Mouse (Mus musculus) heart, adult 8-10 months (tissue): Measurements from ENCODE around the gene Slc9b2. TPM values are rescaled to one million over a fixed set of nuclear protein-coding genes. Genes with fewer than 3 reads are reported as not detected.
A peak's percentile ranks its signal among the peaks of the same experiment; 100 is the strongest.

Source experiments
- DNase-seq: peaks from one replicate; pipeline ENCODE4 v3.0.0; 2022; ENCODE audit warnings: low spot score
- total RNA-seq, 4 experiments: library from RNA; stranded (reverse); gene quantifications; 2 replicates each; pipeline ENCODE4 v1.2.4; 2022

Gene Slc9b2
- total RNA-seq, 4 experiments from 2014 or later, result 0.19 to 0.98 (median 0.72) TPM

DNA sequence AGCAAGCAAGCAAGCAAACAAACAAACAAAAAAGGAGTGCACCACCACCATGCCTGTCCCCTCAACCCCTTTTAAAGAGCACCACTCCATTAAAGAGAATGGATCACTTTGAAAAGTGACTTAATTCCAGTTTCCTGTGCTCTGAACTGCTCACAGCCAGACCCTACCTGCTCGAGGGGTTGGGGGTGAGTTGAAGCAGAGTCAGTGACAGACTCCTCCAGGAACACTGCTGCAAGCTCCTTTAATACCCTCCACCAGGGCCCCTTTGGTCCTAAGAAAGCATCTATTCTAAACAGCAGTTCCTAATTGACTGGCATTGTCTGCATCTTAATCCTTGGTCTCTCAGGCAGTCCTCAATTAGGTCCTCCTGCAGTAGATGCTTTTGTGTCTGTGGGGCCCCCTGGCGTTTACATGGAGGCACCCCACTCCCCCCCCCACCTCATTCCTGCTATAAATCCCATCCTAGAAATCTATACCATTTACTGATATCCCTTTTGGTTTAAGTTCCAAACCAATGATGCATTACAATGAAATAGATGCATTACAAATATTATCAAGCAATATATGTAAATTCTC, 5.5 kb downstream of the Slc9b2 start:
- DNase-seq, result no peak

DNA sequence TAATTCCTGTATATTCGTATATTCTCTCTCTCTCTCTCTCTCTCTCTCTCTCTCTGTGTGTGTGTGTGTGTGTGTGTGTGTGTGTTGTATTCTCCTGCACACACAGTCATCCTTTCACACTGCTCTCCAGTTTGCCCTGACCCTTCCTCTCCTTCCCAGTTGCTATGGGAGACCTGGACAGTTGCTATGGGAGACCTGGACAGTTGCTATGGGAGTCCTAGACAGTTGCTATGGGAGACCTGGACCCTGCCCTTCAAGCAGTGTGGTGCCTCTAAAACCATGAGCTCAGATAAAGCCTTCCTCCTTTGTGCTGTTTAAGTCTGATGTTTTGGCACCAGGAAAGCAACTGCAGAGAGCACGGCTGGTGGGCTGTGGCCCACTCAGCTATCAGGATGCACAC, 6.2 kb downstream of the Slc9b2 start:
- no peak for DNase-seq

DNA sequence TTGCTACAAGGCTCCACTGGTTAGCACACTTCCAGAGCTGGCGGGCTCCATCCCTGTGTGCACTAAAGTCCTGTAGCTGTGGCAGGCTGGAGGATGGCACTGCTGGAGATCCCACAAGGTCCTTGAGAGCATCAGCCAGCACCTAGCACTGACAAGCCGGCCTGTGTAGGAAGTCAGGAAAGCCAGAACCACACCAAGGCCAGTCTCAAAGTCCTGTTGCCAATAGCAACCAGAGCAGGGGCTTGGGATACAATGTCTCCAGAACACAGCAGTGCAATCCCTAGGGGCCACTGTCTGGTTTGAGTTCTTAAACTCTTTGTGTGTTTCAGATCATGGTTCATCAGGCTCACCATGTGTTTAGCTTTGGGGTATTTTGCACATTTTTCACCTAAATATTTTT, 7.3 kb downstream of the Slc9b2 start:
- no peak for DNase-seq

DNA sequence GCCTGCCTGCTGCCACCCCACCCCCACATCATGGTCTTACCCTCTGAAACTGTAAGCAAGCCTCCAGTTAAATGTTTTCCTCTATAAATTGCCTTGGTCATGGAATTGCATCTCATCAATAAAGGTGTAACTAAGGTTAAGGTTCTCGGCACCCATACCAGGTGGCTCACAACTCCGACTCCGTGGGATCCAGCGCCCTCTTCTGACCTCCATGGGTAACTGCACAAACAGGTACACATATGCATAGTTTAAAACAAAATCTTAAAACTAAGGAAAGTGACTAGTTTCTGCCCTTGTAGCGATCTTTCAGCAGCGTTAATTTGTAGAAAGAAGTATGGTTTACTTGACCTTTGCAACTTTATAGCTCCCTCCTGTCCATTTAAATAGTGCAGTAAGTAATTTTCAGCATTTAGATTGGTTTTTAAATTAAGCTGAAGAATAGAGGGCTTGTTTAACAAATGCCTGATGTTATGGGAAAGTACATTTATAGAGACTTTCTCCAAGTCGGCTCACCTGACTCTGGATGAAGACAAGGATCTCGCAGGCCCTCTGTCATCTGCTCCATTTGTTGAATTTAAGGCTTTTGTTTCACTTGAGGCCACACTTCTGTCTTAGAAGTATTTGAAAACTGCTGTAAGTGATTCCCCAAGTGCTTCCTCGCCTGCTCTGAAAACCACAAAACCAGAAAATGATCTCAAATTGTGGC, 8.4 kb downstream of the Slc9b2 start:
- DNase-seq, result no peak

DNA sequence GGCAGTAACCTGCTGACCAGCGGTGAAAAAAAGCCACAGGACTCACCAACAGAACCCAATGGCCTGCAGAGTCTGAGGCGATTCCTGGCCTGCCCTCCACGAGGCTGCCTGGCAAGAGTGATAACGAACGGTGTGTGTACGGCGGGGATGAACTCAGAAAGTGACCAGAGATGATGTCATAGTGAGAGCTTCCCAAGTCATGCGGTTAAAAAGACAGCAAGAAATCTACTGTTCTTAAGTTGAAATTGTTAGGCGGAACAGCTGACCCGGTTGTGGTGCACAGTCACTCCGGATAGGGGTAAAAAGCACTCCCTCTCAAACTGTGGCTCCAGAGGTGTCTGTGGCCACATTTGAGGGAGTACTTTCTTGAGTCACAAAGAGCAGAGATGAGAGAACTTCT, 10.8 kb downstream of the Slc9b2 start:
- no peak for DNase-seq

DNA sequence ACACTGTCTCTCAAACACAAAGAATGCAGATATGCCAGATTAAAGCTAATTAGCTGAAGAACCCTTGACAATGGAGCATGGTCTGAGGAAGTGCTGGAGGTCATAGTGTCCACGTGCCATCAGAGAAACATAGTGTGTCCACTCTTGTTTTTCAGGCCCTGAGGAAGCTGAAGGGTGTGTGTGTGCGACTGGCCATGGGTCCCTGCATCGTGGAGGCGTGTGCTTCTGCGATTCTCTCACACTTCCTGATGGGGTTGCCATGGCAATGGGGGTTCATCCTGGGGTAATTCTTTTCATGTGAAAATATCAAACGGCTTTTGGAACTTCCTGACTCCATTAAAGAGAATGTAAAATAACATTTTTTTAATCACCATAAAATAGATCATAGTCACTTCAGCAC, 16.9 kb downstream of the Slc9b2 start:
- no peak for DNase-seq

DNA sequence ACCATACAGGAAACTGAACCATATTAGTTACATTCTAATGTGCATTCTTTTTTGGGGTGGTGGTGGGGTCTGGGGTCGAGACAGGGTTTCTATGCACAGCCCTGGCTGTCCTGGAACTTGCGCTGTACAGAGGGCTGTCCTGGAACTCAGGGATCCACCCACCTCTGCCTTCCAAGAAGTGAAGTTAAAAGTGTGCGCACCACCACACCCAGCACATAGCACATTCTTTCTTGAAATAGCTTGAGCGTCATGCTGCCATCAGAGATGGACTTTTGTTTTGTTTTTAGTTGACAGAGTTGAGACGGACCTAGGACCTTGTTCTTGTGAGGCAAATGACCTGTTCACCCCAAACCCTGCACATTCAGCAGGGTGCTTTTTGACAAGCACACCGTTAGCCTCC, 19.7 kb downstream of the Slc9b2 start:
- DNase-seq, result peak; percentile 3

DNA sequence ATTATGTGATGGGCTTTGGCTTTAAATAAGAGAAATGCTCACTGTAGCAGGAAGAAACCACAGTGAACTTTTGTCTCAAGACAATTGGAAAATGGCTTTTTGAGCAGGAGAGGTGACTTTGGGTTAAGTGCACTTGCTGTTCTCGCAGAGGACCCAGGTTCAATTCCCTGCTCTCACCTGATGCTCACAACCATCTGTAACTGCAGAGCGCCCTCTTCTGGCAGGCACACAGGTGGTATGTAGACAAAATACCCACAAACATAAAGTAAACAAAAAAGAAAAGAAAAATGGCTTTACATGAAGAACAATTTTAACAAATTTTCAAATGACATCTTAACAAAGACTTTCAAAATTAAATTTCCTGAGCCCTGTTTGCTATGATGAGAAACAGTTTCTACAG, 20.1 kb downstream of the Slc9b2 start:
- no peak for DNase-seq

DNA sequence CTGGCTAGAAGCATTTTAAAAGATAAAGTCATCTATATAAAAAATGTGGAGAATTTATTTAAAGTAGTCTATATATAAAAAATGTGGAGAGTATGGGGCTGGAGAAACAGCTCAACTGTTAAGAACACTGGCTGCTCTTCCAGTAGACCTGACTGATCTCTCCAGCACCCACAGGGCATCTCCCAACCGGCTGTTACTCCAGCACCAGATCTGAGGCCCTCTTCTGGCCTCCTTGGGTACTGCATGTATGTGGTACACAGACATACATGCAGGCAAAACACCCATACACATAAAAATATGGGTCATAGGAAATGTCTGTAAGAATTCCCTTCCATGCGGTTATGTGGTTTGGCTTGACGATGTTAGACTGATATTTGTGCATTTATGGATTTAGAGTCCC, 21.1 kb downstream of the Slc9b2 start:
- peak; percentile 8 for DNase-seq

DNA sequence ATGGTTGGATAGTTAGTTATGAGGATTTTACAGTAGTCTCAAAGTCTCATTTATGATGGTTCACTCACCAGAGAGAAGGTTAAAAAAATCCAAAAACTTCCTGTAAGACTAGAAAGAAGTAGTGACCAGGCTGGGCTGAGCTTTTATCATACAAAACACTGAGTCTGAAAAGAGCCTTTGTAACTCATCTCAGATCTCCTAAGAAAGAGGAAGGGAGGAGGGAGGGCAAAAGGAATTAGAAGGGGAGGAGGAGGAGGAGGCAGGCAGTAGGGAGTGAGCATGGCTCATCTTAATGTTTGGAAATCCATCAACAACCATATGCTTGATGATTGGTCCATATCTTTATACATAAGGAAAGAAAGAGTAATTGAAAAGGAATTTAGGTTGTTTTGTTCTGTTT, 25.2 kb downstream of the Slc9b2 start:
- DNase-seq, result no peak

DNA sequence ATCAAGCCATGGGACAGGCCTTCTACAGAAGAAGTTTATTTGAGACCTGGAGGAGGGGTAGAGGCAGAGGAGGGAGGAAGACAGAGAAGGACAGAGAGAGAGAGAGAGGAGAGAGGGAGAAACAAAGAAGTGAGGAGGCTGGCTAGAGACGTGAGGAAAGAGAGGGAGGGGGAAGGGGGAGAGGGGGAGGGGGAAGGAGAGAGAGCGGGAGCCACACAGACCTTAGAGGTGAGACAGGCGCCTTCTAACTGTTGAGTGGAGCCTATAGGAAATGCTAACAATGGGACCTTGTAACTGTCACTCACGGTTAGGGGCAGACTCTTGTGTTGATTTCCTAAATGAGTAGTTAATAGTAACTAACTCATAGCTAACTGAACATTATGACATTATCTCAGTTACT, 26.3 kb downstream of the Slc9b2 start:
- no peak for DNase-seq

DNA sequence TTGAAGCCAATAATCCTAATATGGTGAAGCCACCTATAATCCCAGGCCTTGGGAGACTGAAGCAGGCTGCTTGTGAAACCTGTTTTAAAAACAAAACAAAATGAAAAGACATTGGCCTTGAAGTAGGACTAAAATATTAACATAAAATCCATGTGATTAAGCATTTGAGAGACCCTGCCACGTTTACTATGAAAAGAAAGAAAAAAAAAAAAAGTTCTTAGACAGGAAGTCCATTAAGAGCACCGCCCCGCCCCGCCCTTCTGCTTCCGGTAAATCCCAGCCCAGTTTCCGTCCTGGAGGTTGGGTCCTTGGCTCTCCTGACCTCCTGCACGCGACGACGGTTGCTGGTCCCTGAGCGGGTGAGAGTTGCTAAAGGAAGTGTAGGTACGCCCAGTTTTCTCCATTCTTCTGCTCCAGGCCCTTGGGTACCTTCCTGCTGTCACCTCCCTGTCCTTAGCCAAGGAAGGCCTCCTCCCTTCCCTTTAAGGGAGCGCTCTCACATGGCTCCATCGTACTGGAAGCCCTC, 40.3 kb downstream of the Slc9b2 start, which contains the start of gene Slc9b1:
Gene Slc9b1, plus strand, starts transcription at position 291 of the 526 bp plus-strand sequence.
- DNase-seq, result peak; percentile 3

DNA sequence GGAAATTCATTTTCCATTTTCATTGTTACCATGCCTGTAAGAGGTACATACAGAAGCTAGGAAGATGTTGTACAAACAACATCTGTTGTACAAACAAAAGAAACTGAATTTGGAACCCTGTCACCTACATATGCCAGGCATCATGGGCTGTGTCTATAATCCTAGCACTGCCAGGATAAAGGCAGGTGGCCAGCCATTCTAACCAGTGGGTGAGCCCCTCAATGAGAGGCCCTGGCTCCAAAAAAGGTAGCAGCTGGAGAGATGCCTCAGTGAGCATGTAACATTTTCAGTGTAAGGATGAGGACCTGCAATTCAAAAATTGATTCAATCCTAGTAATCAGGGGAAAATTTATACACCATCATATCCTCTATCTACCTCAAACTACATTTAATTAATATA, 41.5 kb downstream of the Slc9b2 start:
- no peak for DNase-seq

DNA sequence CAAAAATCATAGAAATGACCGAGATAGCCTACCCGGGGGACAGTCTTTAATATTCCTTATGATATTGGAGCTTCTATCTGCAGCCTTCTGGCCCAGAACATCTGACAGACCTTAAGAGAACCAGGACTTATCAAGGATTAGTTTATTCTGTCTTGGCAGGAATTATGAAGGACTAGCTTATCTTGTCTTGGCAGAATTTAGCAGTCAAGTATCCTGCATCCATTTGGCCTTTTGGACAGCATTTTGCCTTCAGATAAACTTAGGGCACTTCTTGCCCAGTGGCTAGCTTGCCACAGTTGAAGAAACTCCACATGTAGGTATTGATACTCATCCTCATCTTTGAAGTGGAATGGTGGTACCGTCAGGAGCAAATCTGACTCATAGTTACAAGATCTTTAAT, 44.4 kb downstream of the Slc9b2 start:
- DNase-seq, result no peak

DNA sequence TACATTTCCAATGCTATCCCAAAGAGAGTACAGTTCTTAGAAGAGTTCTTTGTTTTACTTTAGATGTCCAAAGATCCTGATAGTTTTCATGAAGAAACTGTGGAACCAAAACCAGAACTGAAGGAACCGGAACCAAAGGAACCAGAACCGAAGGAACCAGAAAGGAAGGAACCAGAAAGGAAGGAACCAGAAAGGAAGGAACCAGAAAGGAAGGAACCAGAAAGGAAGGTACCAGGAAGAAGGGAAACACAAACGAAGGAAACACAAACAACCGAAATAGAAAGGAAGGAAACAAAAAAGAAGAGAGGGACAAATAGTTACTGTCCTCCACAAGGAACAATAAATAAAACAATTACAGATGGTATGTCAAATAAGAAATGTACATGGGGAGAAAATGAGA, 49.9 kb downstream of the Slc9b2 start:
- DNase-seq, result no peak

DNA sequence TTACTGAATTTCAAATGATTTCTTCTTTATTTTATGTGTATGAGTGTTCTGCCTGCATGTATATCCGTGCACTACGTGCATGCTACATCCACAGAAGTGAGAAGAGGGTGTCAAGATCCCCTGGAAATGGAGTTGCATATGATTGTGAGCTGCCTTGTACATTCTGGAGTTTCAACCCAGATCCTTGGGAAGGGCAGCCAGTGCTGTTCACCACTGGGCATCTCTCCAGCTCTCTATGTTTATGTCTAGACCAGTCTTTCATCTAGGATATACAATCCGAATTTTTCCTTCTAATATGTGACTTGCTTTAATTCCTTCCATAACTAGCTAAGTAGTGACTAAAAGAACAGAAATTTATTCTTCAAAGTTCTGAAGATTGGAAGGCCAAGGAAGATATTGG, 68.3 kb downstream of the Slc9b2 start:
- DNase-seq, result no peak

DNA sequence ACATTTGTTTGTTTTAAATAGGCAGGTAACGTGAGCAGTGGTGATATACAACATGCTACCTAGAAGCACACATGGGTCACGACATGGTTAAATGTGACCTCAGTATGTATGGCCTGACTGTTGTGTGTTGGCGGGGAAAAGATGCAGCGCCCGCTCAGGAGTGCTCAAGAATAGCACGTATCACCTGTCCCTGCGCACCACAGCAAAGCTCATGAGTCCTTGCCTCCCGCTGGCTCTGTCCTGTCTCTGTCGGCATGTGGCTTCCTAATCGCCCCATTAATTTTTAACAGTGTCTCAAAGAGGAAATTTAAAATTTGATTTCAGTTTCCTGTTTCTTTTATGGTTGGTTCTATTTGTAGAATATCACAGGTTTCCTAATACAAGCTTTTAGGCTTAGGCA, 69.9 kb downstream of the Slc9b2 start:
- DNase-seq, result no peak

DNA sequence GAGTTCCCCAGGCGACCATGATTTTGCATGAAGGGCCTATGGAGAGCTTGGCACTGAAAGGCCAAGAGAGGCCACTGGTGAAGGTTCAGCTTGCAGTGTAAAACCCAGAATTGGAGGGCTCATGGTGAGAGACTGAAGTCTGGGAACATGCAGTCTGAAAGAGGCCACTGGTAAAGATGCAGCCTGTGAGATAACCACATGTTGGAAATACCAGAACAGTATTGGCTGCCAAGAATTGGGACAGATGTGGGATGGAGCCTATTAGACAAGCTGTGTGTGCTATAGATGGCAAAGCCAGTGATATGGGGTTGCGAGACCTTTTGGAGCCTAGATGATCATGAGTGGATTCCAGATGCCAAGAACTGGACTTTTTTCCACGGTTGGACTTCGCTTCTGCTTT, 72.4 kb downstream of the Slc9b2 start:
- DNase-seq, result no peak

DNA sequence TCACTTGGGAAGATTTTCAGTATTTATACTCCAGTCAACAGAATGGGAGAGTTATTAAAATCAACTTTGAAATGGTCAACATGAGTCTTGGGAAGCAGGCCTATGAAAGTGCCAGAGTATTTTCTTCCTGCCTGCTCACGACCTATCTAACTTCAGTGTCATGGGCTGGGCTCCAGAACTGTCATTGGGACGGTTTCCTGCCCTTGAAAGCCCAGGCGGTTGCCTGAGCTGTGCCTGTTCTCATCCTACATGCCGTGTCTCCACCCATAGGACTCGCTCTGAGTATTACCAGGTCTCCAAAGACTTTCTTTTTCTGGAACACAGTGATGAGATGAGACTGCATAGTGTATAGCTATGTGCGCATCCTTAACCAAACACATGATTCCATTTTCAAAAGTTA, 85.7 kb downstream of the Slc9b2 start:
- DNase-seq, result no peak
